Mouse (Mus musculus) embryo, embryonic 9.5 days (tissue): ENCODE data around the gene Olfm2.
"Not testable (repeated sequence)": the region's sequence is repeated elsewhere in the genome, so short reads cannot be mapped to it uniquely, and the experiment has no call there.

ENCODE experiments used
- DNase-seq: peaks from one replicate; pipeline ENCODE4 v3.0.0-alpha.2; 2017; ENCODE audit errors: extremely low spot score

Gene Olfm2

GRCm38 (mm10) chr9:20696107-20696712 is 49.9 kb downstream of the Olfm2 start:
- no peak for DNase-seq

GRCm38 (mm10) chr9:20694721-20695235 is 51.4 kb downstream of the Olfm2 start:
- peak; percentile 47 for DNase-seq

GRCm38 (mm10) chr9:20692863-20693262 is 53.3 kb downstream of the Olfm2 start:
- DNase-seq, result no peak

GRCm38 (mm10) chr9:20690449-20690848 is 55.7 kb downstream of the Olfm2 start:
- DNase-seq, result not testable (repeated sequence)

- DNase-seq, result no peak
Observed at GRCm38 (mm10) chr9:20689913-20690312, 56.2 kb downstream of the Olfm2 start.

GRCm38 (mm10) chr9:20689403-20689802 is 56.7 kb downstream of the Olfm2 start:
- DNase-seq, result no peak

GRCm38 (mm10) chr9:20685081-20685861 is 60.9 kb downstream of the Olfm2 start:
- DNase-seq, result no peak

- no peak for DNase-seq
Observed at GRCm38 (mm10) chr9:20682389-20682722, 63.8 kb downstream of the Olfm2 start.

- no peak for DNase-seq
Observed at GRCm38 (mm10) chr9:20681546-20682388, 64.4 kb downstream of the Olfm2 start.

GRCm38 (mm10) chr9:20680378-20680958 is 65.7 kb downstream of the Olfm2 start:
- DNase-seq, result no peak

GRCm38 (mm10) chr9:20677892-20678291 is 68.3 kb downstream of the Olfm2 start:
- no peak for DNase-seq

- DNase-seq, result no peak
Observed at GRCm38 (mm10) chr9:20672047-20672446, 74.1 kb downstream of the Olfm2 start.

- no peak for DNase-seq
Observed at GRCm38 (mm10) chr9:20668065-20668464, 78.1 kb downstream of the Olfm2 start.

- no peak for DNase-seq
Observed at GRCm38 (mm10) chr9:20666510-20667034, 79.6 kb downstream of the Olfm2 start.

- no peak for DNase-seq
Observed at GRCm38 (mm10) chr9:20665925-20666324, 80.2 kb downstream of the Olfm2 start.

- no peak for DNase-seq
Observed at GRCm38 (mm10) chr9:20664982-20665637, 81.0 kb downstream of the Olfm2 start.

- DNase-seq, result no peak
Observed at GRCm38 (mm10) chr9:20664366-20664765, 81.8 kb downstream of the Olfm2 start.

GRCm38 (mm10) chr9:20663956-20664355 is 82.2 kb downstream of the Olfm2 start:
- DNase-seq, result no peak

GRCm38 (mm10) chr9:20662874-20663273 is 83.3 kb downstream of the Olfm2 start:
- no peak for DNase-seq

- DNase-seq, result peak; percentile 60
Observed at GRCm38 (mm10) chr9:20662325-20662724, 83.8 kb downstream of the Olfm2 start.

- no peak for DNase-seq
Observed at GRCm38 (mm10) chr9:20657546-20657945, 88.6 kb downstream of the Olfm2 start.
